Mouse (Mus musculus) granulocyte monocyte progenitor cell, adult 5-6 weeks (primary cell): ENCODE data around the gene Pakap. TPM values are rescaled to one million over a fixed set of nuclear protein-coding genes. Genes with fewer than 3 reads are reported as not detected.

ENCODE experiments used
- ATAC-seq: replicated peaks from 2 replicates; pipeline ENCODE4 v1.8.0; 2016; ENCODE audit warnings: mild to moderate bottlenecking, moderate TSS enrichment, inconsistent platforms; ENCODE audit not compliant: poor library complexity, severe bottlenecking
- total RNA-seq, 2 experiments: library from RNA; stranded (forward) in 1 of 2; stranded (reverse) in 1 of 2; fragments of 200-712, 200-1000 nt in 1 of 2; fragments of >200 nt in 1 of 2; fragmentation: Nextera tagmentation in 1 of 2; gene quantifications; 2 replicates each; pipeline ENCODE4 v1.2.3; 2014 to 2017

The Pakap gene
- total RNA-seq, 2 experiments from 2014 or later: 0.10 TPM; not detected in 1

- no peak for ATAC-seq
Observed at GRCm38 (mm10) chr4:57852461-57853040, 284.6 kb downstream of the Pakap start.

- ATAC-seq: no peak
Observed at GRCm38 (mm10) chr4:57854181-57854580, 286.2 kb downstream of the Pakap start.

- ATAC-seq: no peak
Observed at GRCm38 (mm10) chr4:57855281-57855941, 287.4 kb downstream of the Pakap start.

- no peak for ATAC-seq
Observed at GRCm38 (mm10) chr4:57856673-57857072, 288.7 kb downstream of the Pakap start.

- ATAC-seq: no peak
Observed at GRCm38 (mm10) chr4:57860204-57860611, 292.2 kb downstream of the Pakap start.

GRCm38 (mm10) chr4:57861166-57861565 is 293.2 kb downstream of the Pakap start:
- ATAC-seq: no peak

- ATAC-seq: no peak
Observed at GRCm38 (mm10) chr4:57861856-57862255, 293.9 kb downstream of the Pakap start.

- ATAC-seq: peak; percentile 17; the same call in 1 of the 2 replicates
Observed at GRCm38 (mm10) chr4:57862269-57862986, 294.4 kb downstream of the Pakap start.

- peak; percentile 89 for ATAC-seq
Observed at GRCm38 (mm10) chr4:57866088-57866487, 298.1 kb downstream of the Pakap start.

GRCm38 (mm10) chr4:57866990-57867389 is 299.0 kb downstream of the Pakap start:
- no peak for ATAC-seq

GRCm38 (mm10) chr4:57867454-57867853 is 299.5 kb downstream of the Pakap start:
- ATAC-seq: peak; percentile 65

- ATAC-seq: no peak
Observed at GRCm38 (mm10) chr4:57879137-57879536, 311.2 kb downstream of the Pakap start.

GRCm38 (mm10) chr4:57879804-57880357 is 311.9 kb downstream of the Pakap start:
- peak; percentile 71 for ATAC-seq

GRCm38 (mm10) chr4:57883520-57884421 is 315.8 kb downstream of the Pakap start:
- ATAC-seq: no peak

- ATAC-seq: no peak
Observed at GRCm38 (mm10) chr4:57884511-57884910, 316.5 kb downstream of the Pakap start.

- no peak for ATAC-seq
Observed at GRCm38 (mm10) chr4:57885186-57885585, 317.2 kb downstream of the Pakap start.

GRCm38 (mm10) chr4:57886066-57886887 is 318.3 kb downstream of the Pakap start:
- ATAC-seq: peak; percentile 29

GRCm38 (mm10) chr4:57886888-57887230 is 318.9 kb downstream of the Pakap start:
- ATAC-seq: no peak

- ATAC-seq: no peak
Observed at GRCm38 (mm10) chr4:57888246-57888645, 320.3 kb downstream of the Pakap start.
